Mouse (Mus musculus): ENCODE results near the gene Cort. TPM values are rescaled to one million over a fixed set of nuclear protein-coding genes. Genes with fewer than 3 reads are reported as not detected.
A peak's percentile ranks its signal among the peaks of the same experiment; 100 is the strongest.

Cort gene
- polyA plus RNA-seq, 1 experiment from 2014 or later = not detected

DNA sequence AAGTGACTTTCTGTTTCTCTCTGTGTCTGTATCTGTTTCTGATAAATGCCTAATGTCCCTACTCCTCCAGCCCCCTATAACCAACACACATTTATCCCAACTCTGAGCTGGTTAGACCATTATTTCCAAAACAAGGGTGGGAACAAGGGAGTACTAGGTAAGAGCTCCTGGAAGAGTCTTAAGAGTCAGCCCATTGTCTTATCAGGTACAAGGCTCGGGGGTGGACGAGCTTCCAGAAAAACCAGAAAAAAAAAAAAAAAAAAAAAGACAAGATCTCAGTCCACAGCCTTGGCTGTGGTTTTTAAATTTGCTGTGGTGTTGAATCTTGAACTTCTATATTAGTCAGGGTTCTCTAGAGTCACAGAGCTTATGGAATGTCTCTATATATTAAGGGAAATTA is 41.5 kb upstream of the Cort start:
- TF ChIP-seq CTCF (IDR thresholded peaks at IDR 0.05; ENCODE audit: low read depth) = no peak
- H3K27ac ChIP-seq (ENCODE audit: low read depth, low read length) = 0 out of 2 replicates have a peak overlapping the region, but pooled peaks have one; percentile 80
- no peak overlapping the region for H3K9ac ChIP-seq (ENCODE audit: low read depth, low read length)
- H3K27me3 ChIP-seq (replicated peaks; ENCODE audit: control insufficient read depth, insufficient read depth, low read length) = no peaks in the 10 kb centered on the region
- no peak for ATAC-seq
- peaks cover 11% of the 10 kb centered on the region for H3K4me1 ChIP-seq (replicated peaks; ENCODE audit: control insufficient read depth, insufficient read depth, low read length)
- peak overlapping the region; percentile 84 for H3K4me2 ChIP-seq (replicated peaks; ENCODE audit: low read depth)
- H3K4me3 ChIP-seq (ENCODE audit: low read depth, low read length) = peak overlapping the region; percentile 78; the same call in 1 of the 2 replicates
- H3K9me3 ChIP-seq (ENCODE audit: control insufficient read depth) = no peaks in the 10 kb centered on the region
- 31% methylated on average over 2 of the region's 2 CpGs for WGBS
- peaks cover 11% of the 10 kb centered on the region for H3K36me3 ChIP-seq (ENCODE audit: control insufficient read depth, insufficient read depth)

DNA sequence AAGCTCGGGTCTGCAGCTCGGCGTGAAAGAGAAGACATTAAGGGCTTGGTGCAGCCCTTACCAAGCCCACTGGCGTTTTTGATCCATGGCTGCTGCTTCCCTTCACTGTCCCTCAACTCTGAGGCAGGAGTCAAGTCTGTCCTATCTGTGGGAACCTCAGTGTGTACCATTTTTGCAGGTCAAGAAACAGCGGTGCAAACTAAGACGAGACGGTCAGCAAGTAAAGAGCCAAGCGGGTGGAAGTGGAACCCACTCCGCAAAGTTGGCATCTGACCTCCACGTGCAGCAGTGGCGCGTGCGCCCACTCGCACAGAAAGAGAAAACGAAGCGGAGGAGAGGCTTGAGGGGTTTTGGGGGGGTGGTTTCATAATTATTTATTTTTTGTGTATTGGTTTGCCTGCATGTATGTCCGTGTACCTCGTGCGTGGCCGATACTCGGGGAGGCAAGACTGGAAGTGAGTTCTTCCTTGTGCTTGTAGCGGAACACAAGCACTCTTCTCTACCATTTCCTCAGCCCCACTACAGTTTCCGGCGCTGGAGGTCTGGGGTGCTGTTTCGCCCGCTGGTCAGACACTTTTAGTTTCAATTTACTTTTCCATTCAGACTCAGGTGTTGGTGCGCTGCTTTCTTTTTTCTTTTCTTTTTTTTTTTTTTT is 40.5 kb upstream of the Cort start:
- Histone ChIP-seq H3K4me1 (replicated peaks; ENCODE audit: control insufficient read depth, insufficient read depth, low read length) (peaks cover 11% of the 10 kb centered on the region), H3K9ac (ENCODE audit: low read depth, low read length) (peak overlapping the region; percentile 88), H3K36me3 (ENCODE audit: control insufficient read depth, insufficient read depth) (peaks cover 19% of the 10 kb centered on the region), H3K27me3 (replicated peaks; ENCODE audit: control insufficient read depth, insufficient read depth, low read length) (no peaks in the 10 kb centered on the region), H3K4me2 (replicated peaks; ENCODE audit: low read depth) (peak overlapping the region; percentile 84), H3K9me3 (ENCODE audit: control insufficient read depth) (no peaks in the 10 kb centered on the region), H3K4me3 (ENCODE audit: low read depth, low read length) (peak overlapping the region; percentile 78), H3K27ac (ENCODE audit: low read depth, low read length) (peak overlapping the region; percentile 80)
- no peak for TF ChIP-seq CTCF (IDR thresholded peaks at IDR 0.05; ENCODE audit: low read depth)
- WGBS = 0% methylated on average over 27 of the region's 27 CpGs
- no peak for ATAC-seq

DNA sequence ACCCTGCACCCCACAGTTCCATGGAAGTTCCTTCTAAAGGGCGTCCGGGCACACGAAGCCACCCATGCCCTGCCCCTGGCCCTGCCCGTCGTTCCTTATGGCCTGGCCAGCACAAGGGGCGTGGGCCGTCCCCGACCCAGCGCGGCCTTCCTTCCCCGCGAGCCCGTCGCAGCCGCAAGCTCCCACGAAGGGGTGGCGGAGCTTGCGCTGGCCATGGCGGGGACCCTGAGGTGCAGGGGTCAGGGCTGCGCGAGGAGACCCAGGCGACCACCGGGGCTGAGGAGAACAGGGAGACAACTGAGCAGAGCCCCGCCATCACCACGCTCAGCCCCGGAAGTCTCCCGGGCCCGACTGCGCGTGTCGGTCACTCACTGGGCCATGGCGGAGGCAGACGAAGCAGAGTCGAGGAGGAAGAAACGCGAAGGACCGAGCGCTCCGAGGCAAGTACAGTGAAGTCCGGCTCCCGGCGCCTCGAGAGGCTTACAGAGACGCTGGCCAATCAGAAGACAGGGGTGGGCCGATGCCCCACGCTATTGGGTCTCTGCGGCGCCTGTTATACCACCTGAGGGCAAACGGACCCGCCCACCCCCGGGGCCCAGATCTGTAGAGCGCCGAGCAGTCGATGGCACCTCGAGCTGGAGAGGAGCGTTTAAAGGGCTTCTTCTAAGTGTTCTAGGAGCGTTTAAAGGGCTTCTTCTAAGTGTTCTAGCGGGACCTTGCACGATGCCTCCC is 39.8 kb upstream of the Cort start, which contains the start of gene Pgd:
TSS of gene Pgd (minus strand) at position 557 of the 732 bp plus-strand sequence.
- peak; percentile 90 for ATAC-seq
- peak within 1 kb of the TSS; percentile 78 for H3K4me3 ChIP-seq (ENCODE audit: low read depth, low read length)
- under 1% methylated on average over 59 of the region's 59 CpGs for WGBS

DNA sequence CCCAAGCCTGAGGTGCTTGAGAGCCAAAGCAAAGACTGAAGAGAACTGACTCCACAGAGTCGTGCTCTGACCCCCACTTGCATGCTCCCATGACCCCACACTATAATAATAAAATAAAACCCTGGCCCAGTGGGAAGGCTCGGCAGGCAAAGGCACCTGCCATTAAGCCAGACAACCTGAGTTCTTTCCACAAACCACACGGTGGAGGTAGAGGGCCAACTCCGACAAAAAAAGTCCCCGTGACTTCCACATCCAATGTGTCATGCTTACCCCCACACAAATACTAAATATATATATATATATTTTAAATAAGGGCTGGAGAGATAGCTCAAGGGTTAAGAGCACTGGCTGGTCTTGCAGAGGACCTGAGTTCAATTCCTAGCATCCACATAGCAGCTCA is 37.6 kb upstream of the Cort start:
- H3K4me1 ChIP-seq (replicated peaks; ENCODE audit: control insufficient read depth, insufficient read depth, low read length) = peaks cover 8% of the 10 kb centered on the region
- no peak overlapping the region for H3K4me3 ChIP-seq (ENCODE audit: low read depth, low read length)
- H3K27ac ChIP-seq (ENCODE audit: low read depth, low read length) = no peak overlapping the region
- H3K9ac ChIP-seq (ENCODE audit: low read depth, low read length) = no peak overlapping the region
- H3K9me3 ChIP-seq (ENCODE audit: control insufficient read depth) = no peaks in the 10 kb centered on the region
- ATAC-seq = no peak
- peak; percentile 65 for TF ChIP-seq CTCF (IDR thresholded peaks at IDR 0.05; ENCODE audit: low read depth)
- 0 out of 2 replicates have a peak overlapping the region, but pooled peaks have one; percentile 24 for H3K4me2 ChIP-seq (replicated peaks; ENCODE audit: low read depth)
- H3K36me3 ChIP-seq (ENCODE audit: control insufficient read depth, insufficient read depth) = peaks cover 48% of the 10 kb centered on the region
- WGBS = 33% methylated on average over 5 of the region's 5 CpGs
- H3K27me3 ChIP-seq (replicated peaks; ENCODE audit: control insufficient read depth, insufficient read depth, low read length) = no peaks in the 10 kb centered on the region

More for the DNA sequence above, 39.8 kb upstream of the Cort start, which contains the start of gene Pgd:
- Histone ChIP-seq H3K27ac (ENCODE audit: low read depth, low read length) (peak within 1 kb of the TSS; percentile 91), H3K4me1 (replicated peaks; ENCODE audit: control insufficient read depth, insufficient read depth, low read length) (peaks cover 9% of the 10 kb centered on the region), H3K9me3 (ENCODE audit: control insufficient read depth) (no peaks in the 10 kb centered on the region), H3K4me2 (replicated peaks; ENCODE audit: low read depth) (peak within 1 kb of the TSS; percentile 84), H3K9ac (ENCODE audit: low read depth, low read length) (peak within 1 kb of the TSS; percentile 88), H3K27me3 (replicated peaks; ENCODE audit: control insufficient read depth, insufficient read depth, low read length) (no peaks in the 10 kb centered on the region), H3K36me3 (ENCODE audit: control insufficient read depth, insufficient read depth) (peaks cover 26% of the 10 kb centered on the region)
- no peak for TF ChIP-seq CTCF (IDR thresholded peaks at IDR 0.05; ENCODE audit: low read depth)

DNA sequence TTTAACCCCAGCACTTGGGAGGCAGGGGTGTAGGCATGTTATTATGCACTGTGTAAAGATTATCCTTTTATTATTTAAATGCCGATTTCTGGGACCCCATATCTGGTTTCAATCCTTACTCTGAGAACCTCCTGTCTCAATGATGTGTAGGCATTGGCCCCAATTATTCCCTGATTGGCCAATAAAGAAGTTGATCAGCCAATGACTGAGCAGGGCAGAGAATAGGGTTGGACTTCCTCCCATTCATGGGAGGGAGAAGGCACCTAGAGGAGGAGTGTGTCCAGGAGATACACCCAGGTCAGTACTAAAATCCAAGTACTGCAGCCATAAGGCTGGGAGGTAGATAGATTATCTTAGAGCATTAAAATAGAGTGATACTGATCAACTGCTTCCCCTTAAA is 36.6 kb upstream of the Cort start:
- Histone ChIP-seq H3K4me3 (ENCODE audit: low read depth, low read length) (no peak overlapping the region), H3K27ac (ENCODE audit: low read depth, low read length) (no peak overlapping the region), H3K9me3 (ENCODE audit: control insufficient read depth) (no peaks in the 10 kb centered on the region), H3K4me1 (replicated peaks; ENCODE audit: control insufficient read depth, insufficient read depth, low read length) (peaks cover 8% of the 10 kb centered on the region; the same call in 1 of the 2 replicates), H3K4me2 (replicated peaks; ENCODE audit: low read depth) (0 out of 2 replicates have a peak overlapping the region, but pooled peaks have one; percentile 0), H3K9ac (ENCODE audit: low read depth, low read length) (no peak overlapping the region), H3K27me3 (replicated peaks; ENCODE audit: control insufficient read depth, insufficient read depth, low read length) (no peaks in the 10 kb centered on the region), H3K36me3 (ENCODE audit: control insufficient read depth, insufficient read depth) (peaks cover 57% of the 10 kb centered on the region)
- no peak for TF ChIP-seq CTCF (IDR thresholded peaks at IDR 0.05; ENCODE audit: low read depth)
- ATAC-seq = no peak
- WGBS = 53% methylated on average over 1 of the region's 1 CpGs

DNA sequence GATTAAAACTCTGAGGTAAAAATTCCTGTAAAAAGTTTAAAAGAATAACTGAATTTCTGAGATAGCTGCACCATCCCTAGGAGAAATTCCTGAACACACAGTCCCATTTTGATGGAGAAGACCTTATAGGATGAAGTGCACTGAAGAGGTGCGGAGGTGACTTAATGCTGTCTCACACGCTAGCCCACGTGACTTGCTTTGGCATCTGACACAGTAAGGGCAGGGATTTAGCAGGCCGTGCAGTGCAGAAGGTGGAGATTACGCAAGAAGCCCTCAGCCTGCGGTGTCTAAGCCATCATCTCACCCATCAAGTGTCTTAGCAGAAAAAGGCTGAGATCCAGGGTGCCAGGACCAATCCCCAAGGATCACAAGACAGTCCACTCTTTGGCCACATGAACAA is 34.6 kb upstream of the Cort start:
- Histone ChIP-seq H3K4me2 (replicated peaks; ENCODE audit: low read depth) (no peak overlapping the region), H3K9me3 (ENCODE audit: control insufficient read depth) (no peaks in the 10 kb centered on the region), H3K36me3 (ENCODE audit: control insufficient read depth, insufficient read depth) (peaks cover 76% of the 10 kb centered on the region), H3K27ac (ENCODE audit: low read depth, low read length) (no peak overlapping the region), H3K4me3 (ENCODE audit: low read depth, low read length) (no peak overlapping the region), H3K27me3 (replicated peaks; ENCODE audit: control insufficient read depth, insufficient read depth, low read length) (no peaks in the 10 kb centered on the region), H3K4me1 (replicated peaks; ENCODE audit: control insufficient read depth, insufficient read depth, low read length) (peaks cover 8% of the 10 kb centered on the region; the same call in 1 of the 2 replicates), H3K9ac (ENCODE audit: low read depth, low read length) (no peak overlapping the region)
- TF ChIP-seq CTCF (IDR thresholded peaks at IDR 0.05; ENCODE audit: low read depth) = no peak
- ATAC-seq = no peak
- whole genome bisulfite sequencing = 85% methylated on average over 6 of the region's 6 CpGs

Measured in intestine, postnatal 0 days (tissue).